Mouse (Mus musculus) CH12F3 (cell line): ENCODE measurements around the gene Tescl.

Source experiments
- in situ Hi-C: fragments of 300-500 bp; cut with MboI; formaldehyde crosslinking; loops from 2 replicates; pipeline ENCODE4 v1.14.3; 2020; ENCODE audit warnings: low sequenced_read_pairs

Tescl gene

DNA sequence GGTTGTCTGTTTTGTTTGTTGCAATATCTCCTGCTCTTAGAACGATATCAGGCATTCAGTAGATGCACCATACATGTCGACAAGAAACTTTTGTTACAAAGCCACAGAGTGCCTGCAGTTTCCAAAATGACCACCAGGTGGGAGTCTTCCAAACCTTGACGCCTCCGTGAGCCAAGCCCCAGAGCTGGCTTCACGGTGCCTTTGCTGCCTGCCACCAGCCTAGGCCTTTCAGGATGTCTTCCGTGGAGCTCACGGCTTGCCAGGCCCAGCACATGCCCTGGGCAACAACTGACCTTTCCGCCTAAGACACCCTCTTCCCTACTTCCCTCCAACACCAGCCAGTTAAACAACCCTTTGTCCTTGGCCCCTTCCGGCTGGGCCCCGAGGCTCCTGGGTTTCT, 31.1 kb upstream of the Tescl start:
- in situ Hi-C loops = no loop called here

DNA sequence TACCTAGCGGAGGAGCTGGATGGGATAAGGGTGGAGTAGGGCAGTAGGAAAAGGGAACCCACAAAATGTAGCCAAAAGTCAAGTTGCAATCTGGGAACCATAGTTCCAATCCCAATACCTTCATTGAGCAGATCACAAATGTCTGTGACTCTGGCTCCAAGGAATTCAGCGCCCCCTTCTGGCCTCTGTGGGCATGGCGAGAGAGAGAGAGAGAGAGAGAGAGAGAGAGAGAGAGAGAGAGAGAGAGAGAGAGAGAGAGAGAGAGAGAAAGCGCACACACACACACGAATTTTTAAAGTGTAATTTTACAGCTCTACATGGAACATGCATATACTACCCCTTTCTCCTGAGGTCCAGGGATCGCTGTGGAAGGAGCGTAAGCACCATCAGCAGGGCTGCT, 29.5 kb upstream of the Tescl start:
- in situ Hi-C loops = no loop called here

DNA sequence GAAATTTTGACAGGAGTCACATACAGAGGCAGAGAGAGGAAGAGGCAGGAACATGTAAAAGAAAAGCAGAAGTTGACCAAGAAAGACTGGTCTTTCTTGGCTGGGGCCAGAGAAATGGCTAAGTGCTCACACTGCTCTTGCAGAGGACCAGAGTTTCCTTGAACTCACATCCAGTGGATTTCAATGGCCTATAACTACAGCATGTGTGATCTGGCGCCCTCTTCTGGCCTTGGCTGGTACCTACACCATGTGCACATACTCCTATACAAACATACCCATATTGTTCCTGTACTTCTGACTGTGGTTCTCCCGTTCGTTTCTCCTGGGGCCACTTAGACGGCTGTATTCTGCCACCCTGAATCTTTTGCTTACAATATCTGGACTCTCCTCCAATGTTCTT, 27.3 kb upstream of the Tescl start:
- in situ Hi-C loops = no loop called here

DNA sequence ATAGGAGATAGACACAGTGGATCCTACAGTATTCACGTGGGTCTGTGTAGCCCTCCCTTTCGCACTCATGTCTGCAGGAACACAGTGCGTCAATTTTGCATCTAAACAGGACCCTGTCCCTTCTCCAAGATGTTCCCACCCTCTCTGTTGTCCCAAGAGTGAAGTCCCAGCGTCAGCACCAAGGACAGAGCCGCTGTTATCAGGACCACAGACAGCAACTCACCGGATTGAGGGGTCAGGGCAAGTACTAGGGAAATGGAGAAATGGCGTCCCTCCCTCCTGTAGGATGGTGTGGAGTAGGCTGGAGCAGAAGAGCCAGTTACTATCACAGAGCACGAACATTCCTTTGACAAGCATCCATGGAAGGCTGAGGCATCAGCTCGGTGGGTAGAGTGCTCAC, 25.5 kb upstream of the Tescl start:
- in situ Hi-C loops = no loop called here

DNA sequence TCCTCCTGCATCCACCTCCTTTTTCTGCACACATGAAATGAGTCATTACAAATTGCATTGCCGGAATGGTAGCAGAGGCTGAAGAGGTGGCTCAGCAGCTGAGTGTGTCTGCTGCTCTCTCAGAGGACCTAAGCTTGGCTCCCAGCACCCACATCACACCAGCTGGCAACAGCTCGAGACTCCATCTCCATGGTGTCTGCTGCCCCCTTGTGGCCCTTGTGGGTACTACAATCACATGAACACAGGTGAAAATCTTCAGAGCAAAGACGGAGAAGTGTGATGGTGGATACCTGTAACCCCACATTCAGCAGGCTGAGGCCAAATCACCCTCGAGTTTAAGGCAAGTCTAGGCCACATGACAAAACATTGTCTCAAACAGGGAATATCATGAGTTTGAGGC, 24.2 kb upstream of the Tescl start:
- in situ Hi-C loops = no loop called here

DNA sequence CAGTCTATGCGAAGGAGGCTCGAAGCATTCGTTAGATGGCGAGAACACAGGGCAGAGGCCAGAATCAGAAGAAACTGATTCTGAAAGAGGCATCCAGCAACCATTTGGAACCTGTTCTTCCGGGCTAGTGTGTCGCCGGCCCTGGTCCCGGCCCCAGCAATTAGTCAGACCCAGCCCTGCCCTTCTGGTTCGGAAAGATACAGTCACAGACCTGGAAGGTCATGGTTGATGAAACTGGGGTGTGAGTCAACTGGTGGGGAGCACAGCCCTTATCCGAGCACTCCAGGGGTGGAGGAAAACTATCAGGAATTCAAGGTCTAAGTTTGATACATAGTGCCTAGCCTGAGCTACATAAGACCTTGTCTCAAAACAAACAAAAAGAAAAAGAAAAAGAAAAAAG, 22.3 kb upstream of the Tescl start:
- in situ Hi-C loops = no loop called here

DNA sequence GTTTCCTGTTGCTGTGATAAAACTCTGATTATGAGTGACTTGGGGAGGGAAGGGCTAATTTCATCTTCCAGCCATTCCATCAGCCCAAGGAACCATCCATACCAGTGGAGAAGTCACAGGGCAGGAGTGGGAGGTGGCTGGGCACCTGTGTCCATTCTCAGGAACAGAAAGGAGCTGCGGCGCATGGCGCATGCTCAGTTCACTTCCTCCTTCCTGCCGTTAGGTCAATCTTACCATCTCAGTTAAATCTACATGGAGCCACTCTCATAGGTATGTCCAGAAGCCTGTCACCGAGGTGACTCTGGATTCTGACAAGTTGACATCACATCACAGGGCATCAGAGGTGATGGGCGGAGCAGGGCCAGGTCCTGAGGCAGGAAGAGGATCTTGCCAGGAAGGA, 21.9 kb upstream of the Tescl start:
- in situ Hi-C loops = no loop called here

DNA sequence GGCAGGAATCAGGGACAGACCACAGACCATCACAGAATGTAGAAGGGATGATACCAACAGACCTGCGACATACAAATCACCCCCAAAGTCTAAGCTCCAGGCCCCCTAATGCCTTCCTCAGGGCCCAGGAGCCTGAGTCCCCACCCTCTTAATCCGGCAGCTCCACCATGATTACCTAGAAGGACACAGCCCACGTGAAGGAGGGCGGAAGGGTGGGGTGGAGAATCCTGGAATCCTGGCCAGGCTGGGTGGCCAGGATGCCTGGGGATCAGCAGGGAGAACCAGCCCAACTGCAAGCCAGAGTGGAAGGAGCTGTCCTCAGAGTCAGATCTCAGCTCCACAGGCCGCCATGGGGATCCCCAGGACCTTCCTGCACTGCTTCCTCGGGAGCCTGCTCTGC, 15.2 kb upstream of the Tescl start, which contains the start of gene Lypd5:
TSS of gene Lypd5 (plus strand) at position 301 of the 400 bp plus-strand sequence.
- in situ Hi-C loops = no loop called here

DNA sequence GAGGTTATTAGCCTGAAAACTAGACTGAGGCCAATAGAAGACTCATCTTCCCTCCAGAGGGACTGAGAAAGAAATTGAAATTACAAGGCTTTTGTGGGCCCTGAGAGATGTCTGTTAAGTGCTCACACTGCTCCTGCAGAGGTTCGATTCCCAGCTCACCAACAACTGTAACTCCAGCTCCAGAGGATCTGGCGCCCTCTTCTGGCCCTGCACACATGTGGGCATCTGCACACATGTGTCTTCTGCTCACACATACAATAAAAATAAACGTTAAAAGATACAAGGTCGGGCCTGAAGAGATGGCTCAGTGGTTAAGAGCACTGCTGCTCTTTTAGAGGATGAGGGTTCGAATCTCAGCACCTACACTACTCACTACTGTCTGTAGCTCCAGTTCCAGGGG, 12.7 kb upstream of the Tescl start:
- in situ Hi-C loops = no loop called here

DNA sequence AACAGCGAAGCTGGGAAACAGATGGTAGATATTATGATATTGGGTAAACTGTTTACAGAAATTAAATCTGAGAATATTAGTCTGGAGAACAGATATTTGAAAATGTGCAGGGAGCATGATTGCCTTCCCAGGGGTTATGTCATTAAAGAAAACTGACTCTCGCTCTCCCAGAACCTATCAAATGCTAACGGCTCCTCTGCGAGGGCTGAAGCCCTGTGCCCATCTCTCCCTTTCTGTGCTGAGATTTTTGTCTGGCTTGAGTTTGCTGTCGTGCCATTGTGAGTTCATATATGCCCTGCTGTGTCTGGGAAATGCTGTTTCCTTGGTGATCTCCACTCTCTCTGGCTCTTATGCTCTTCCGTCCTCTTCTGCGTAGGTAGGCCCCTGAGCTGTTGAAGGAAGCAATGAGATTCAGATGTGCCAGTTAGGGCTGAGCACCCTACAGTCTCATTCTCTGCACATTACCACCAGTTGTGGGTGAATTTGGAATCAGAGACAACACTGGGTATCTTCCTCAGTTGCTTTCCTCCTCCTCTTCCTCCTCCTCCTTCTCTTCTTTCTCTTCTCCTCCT, 10.1 kb upstream of the Tescl start:
- in situ Hi-C loops = no loop called here

DNA sequence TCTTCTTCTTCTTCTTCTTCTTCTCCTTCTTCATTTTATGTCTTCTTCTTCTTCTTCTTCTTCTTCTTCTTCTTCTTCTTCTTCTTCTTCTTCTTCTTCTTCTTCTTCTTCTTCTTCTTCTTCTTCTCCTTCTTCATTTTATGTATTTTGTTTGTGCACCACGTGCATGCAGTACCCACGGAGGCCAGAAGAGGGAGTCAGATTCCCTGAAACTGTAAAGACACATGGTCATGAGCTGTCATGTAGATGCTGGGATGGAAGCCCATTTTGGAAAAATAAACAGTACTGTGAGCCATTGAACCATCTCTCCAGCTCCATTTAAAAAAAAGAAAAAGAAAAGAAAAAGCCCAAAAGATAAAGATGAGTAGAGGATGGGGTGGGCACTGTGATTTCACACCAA, 4.5 kb upstream of the Tescl start:
- in situ Hi-C loops = no loop called here

DNA sequence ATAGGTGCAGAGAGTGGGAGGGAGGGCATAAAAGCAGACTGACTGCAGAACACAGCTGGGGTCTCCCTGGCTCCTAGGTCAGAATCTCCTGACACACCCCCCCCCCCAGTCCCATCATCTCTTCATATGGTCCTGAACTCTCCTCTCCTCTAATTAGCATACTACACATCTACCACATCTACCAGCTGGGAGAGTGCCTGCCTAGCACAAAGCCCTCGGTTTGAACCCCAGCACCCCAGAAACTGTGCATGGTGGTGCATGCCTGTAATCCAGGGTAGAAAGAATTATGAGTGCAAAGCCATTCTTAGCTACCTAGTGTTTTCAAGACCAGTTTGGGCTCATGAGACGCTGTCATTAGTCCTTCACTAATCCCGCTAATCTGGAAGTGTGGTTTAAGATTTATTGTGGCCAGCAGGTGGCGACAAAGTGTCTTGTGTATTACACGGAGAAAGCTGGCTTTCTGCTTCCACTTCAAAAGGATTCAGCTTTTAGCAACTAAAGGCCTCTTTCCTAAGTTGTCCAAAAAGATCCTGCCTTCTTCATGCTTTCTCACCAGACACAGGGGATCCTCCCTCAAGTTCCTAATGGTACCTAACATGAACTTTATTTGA, 2.1 kb upstream of the Tescl start:
- in situ Hi-C loops = no loop called here

DNA sequence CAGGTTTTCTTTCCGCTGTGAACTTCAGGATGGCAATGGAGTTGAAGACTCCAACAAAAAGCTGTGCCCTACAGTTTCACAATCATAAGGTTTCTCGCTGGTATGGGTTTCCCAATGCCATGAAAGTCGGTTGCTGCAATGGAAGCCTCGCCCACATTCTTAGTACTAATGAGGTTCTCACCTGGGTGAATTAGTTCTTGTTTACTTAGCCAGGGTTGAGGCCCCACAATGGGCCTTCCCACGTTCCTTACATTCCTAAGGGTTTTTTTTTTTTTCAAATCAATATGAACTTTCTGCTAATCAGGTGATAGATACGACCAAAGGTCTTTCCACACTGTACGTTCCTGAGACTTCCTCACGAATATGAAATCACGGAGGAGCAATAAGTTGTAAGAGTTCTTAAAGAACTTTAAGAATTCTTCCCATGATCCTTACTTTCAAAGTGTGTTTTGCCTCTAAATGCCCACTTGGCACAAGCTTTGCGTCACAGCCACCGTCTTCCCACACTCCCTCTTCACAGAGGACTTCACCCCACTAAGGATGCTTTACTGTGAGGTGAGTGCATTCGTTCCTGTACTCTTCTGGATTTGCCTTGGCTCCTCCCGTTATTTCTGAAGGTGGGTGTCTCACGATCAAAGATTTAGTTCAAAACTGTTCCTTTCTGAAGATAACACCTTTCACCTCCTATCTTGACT, 6.3 kb downstream of the Tescl start:
- in situ Hi-C loops = no loop called here

DNA sequence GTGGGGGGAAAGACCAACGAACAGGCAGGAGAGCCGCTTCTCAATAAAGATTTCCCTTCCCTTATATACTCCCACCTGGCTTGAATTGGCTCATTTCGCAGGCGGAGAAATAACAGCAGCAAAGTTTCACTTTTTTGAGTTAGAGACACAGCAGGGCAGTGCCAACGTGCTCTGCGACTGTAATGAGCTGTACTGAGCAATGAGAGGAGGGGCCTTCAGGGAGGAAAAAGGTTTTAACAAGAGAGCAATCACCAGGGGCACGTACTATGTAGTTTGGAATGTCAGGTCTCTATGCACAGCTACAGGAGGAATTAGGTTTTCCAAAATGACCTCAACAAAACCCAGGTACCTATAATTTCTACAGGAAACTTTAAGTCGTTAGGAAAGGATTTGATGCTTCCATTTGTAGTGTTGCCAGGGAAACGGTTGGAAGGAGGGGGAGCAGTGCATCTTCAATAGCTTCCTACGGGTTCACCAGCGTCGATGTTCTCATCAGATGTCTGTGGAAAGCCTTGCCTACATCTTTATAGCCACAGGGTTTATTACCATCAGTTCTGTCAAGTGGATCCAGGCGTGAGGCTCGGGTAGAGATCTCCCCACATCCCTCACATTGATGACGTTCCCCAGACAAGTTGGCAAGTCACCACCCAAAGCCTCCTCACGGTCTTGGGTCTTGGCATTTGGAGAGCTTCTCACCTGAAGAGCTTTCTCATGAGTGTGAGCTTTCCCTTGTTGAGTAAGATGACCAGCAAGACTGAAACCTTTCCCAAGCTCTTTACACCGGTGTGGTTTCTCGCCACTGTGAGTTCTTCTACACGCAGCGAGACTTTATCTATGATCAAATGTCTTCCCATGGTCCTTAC, 7.2 kb downstream of the Tescl start:
- in situ Hi-C loops = no loop called here

DNA sequence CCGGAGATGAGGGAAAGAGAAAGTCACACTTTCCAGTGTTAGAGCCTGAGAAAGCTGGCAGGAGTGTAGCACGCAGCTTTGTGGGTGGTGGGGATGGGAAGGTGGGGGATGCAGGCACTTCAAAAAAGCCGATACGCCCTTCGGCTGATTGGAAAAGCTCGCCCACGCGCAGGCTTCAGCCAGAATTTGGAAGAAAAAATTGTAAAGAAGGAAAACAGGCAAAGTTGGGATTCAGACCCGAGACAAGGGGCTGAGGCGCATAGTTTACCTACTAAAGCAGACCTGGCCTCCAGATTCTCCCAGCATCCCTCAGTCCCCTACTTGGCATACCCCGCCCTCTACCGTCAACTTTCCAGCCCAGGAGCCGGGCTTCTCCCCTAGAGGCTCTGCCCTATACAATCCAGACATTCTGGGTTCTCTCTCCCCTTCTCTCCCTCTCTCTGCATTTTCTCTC, 8.0 kb downstream of the Tescl start:
- in situ Hi-C loops = no loop called here

DNA sequence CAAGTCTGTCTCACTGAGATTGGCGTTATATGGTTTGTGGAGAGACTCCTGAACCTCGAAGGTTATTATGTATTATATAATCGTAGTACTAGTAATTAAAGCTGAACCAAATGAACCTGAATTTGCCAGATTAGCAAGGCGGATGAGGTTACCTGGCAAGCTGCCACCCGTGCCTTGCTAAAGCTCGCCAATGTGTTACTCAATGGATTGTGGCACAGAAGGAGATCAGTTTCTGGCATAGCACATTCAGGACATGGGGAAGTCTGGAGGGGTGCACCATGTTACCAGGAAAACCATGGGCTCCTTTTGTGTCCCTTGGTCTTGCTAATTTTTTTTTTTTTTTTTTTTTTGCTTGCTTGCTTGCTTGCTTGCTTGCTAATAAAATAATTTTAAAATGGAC, 8.5 kb downstream of the Tescl start:
- in situ Hi-C loops = no loop called here

DNA sequence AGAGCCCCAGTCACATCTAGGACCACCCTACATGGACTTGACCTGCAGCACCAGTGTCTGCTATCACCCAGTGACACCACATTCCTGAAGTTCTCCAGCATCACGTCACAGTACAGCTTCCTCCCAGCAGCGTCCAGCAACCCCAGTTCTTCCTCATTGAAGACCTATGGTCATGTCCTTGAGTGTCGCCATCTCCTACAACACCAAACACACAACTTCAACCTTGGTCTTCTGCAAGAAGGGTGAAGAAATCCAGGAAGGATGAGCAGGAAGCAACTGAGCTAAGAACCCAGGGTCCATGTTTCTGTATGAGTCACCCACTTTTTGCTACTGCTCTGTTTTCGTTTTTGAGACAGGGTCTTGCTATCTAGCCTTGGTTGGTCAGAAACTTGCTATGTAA, 11.1 kb downstream of the Tescl start:
- in situ Hi-C loops = no loop called here

DNA sequence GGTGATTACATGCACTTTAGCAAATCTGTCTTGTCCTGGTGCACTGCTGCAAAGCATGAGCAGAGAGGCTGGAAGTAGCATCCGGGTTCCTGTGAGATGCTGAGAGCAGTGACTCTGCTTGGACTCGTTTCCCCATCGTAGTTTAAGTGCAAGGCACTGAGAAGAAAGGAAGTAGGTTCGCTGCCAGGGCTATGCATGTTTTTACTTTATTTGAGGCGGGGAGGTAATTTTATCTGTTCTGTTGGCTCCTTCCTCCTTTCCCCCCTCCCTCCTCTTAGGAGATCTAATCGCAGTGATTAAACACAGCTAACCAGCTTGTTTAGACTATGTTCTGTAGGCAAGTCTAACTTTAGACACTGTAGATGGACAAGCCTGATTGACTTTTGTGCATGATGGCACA, 14.8 kb downstream of the Tescl start:
- in situ Hi-C loops = no loop called here

DNA sequence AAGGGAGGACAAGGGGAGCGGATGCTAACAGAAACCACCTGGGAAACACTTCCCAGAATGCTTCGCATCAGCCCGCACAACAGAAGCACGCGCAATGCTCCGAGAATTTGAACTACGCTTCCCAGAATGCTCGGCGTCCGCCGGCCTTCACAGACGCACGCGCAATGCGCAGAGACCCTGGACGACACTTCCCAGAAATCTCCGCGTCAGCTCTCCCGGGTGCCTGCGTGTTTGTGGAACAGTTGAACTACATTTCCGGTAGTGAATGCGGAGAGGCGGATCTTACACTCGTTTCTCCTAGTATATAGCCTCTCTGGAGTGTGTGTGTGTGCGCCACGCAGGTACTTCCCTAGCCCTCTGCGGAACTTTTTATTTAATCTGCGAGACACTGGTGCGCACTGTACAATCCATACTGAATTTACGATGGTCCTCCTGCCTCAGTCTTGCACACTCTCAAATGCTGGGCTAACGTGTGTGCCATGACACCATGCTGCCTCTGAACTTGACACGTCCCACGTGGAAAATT, 17.1 kb downstream of the Tescl start, which contains the start of gene Zfp94:
TSS of gene Zfp94 (minus strand) at position 100 of the 526 bp plus-strand sequence.
- in situ Hi-C loops = no loop called here

DNA sequence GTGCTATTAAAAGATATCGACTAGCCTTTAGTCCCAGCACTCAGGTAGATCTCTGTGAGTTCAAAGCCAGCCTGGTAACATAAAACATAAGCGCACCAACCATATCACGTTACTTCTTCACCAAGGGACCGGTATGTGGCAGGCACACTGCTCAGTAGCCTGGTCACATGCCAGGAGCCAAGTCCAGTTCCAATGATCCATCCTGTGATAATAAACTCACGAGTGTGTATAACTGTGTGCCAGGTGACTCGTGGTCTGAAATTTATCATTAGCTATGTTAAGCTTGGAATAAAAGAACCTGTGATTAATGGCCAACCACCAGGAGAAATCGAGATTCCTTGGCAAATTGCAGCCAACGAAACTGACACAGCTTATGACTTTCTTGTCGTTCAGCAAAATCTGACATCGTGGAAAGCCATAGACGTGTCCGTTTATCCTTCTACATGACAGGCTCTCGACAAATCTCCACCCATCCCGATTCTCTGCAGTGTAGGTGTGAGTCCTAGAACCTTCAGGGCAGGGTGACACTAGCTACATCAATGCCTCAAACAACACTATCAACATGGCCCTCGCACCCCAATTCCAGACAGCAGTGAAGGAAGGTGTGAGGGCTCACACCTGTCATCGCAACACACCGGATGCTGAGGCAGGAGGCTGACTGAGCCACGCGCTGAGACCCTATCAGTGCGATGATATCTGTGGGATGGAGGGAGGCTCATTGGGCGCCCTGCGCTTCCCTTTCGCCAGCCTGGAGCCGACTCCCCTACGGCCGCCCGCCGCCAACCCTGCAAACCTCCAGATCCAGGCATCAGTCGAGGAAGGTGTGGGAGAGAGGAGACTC, 17.8 kb downstream of the Tescl start:
- in situ Hi-C loops = no loop called here
